Mouse (Mus musculus): ENCODE measurements around the gene Vmn2r13. TPM values are rescaled to one million over a fixed set of nuclear protein-coding genes. Genes with fewer than 3 reads are reported as not detected.
"Not testable (repeated sequence)": the region's sequence is repeated elsewhere in the genome, so short reads cannot be mapped to it uniquely, and the experiment has no call there.

The Vmn2r13 gene
- total RNA-seq (2021), result under 1 TPM; 0.09 to 0.12 TPM
- long read RNA-seq, experiment 1, result 0 reads
- long read RNA-seq, experiment 2, partial matches to known transcripts, result 0 of 1 reads
- long read RNA-seq, experiment 2, other reads (novel, unspliced or antisense), result 1 of 1 reads

- DNase-seq, result not testable (repeated sequence)
These were observed at the start of gene Vmn2r13 for GRCm38 (mm10) chr5:109192099-109192498. Gene Vmn2r13, minus strand, starts transcription at chr5:109192199.

GRCm38 (mm10) chr5:109224608-109225007 lies 32.6 kb upstream of the Vmn2r13 start, which contains the start of gene Vmn2r14:
Gene Vmn2r14, minus strand, starts transcription at chr5:109224708.
- no peak for DNase-seq

- DNase-seq, result not testable (repeated sequence)
These were observed 25.1 kb downstream of the Vmn2r13 start for GRCm38 (mm10) chr5:109166851-109167250.

GRCm38 (mm10) chr5:109160121-109160520 lies 31.9 kb downstream of the Vmn2r13 start:
- peak; percentile 14 for DNase-seq

GRCm38 (mm10) chr5:109159576-109159975 lies 32.4 kb downstream of the Vmn2r13 start:
- DNase-seq, result not testable (repeated sequence)

GRCm38 (mm10) chr5:109158488-109159485 lies 33.2 kb downstream of the Vmn2r13 start:
- DNase-seq, result not testable (repeated sequence)

- peak; percentile 22 for DNase-seq
These were observed 52.5 kb downstream of the Vmn2r13 start for GRCm38 (mm10) chr5:109139546-109139945.

- DNase-seq, result no peak
These were observed 55.3 kb downstream of the Vmn2r13 start for GRCm38 (mm10) chr5:109136731-109137130.

Other genes starting within 250 kb of the Vmn2r13 start
- gene Vmn2r10, start 185.7 kb downstream of the Vmn2r13 start, total RNA-seq (2021), result not detected
- not detected for gene Vmn2r11, start 132.6 kb downstream of the Vmn2r13 start, total RNA-seq (2021)
- gene Vmn2r12, start 94.2 kb downstream of the Vmn2r13 start, total RNA-seq (2021), result not detected
- not detected for gene Vmn2r14, start 32.5 kb upstream of the Vmn2r13 start, total RNA-seq (2021)
- not detected for gene Vmn2r15, start 105.4 kb upstream of the Vmn2r13 start, total RNA-seq (2021)
- gene Vmn2r16, start 138.0 kb upstream of the Vmn2r13 start, total RNA-seq (2021), result not detected
- not detected for gene Vmn2r17, start 227.5 kb upstream of the Vmn2r13 start, total RNA-seq (2021)